Mouse (Mus musculus): ENCODE data around the gene 4930595D18Rik. TPM values are rescaled to one million over a fixed set of nuclear protein-coding genes. Genes with fewer than 3 reads are reported as not detected.
A peak's percentile ranks its signal among the peaks of the same experiment; 100 is the strongest.

Gene 4930595D18Rik
- total RNA-seq, 2 experiments from 2014 or later = not detected

GRCm38 (mm10) chr12:111164310-111164751 lies 20.0 kb downstream of the 4930595D18Rik start:
- peak overlapping the region; percentile 79 for H3K27ac ChIP-seq
- intact Hi-C loops (cut with DNase I) = no loop called here
- TF ChIP-seq CTCF (IDR thresholded peaks at IDR 0.05) = no peak

GRCm38 (mm10) chr12:111162312-111163061 lies 21.8 kb downstream of the 4930595D18Rik start:
- intact Hi-C loops (cut with DNase I) = loop anchor here (2.0 kb wide), 1 partner anchor 74 kb away; no protein-coding TSS in a partner anchor
- H3K4me3 ChIP-seq = peak overlapping the region; percentile 22; the same call in 1 of the 2 replicates
- peak; percentile 43 to 57 for DNase-seq (ENCODE audit: extremely low spot score in 1 of 2, low spot score in 2 of 2)
- peak overlapping the region; percentile 86 for H3K27ac ChIP-seq
- TF ChIP-seq CTCF (IDR thresholded peaks at IDR 0.05) = no peak; the same call in 1 of the 2 replicates

More at GRCm38 (mm10) chr12:111164310-111164751, 20.0 kb downstream of the 4930595D18Rik start:
- DNase-seq (ENCODE audit: extremely low spot score in 1 of 2, low spot score in 2 of 2) = peak; percentile 83 to 90
- peak overlapping the region; percentile 44 for H3K4me3 ChIP-seq

GRCm38 (mm10) chr12:111161943-111162311 lies 22.4 kb downstream of the 4930595D18Rik start:
- intact Hi-C loops (cut with DNase I) = loop anchor here (2.0 kb wide), 1 partner anchor 73 kb away; no protein-coding TSS in a partner anchor
- no peak for DNase-seq (ENCODE audit: extremely low spot score in 1 of 2, low spot score in 2 of 2)
- no peak for TF ChIP-seq CTCF (IDR thresholded peaks at IDR 0.05)
- H3K27ac ChIP-seq = peak overlapping the region; percentile 86
- peak overlapping the region; percentile 22; the same call in 1 of the 2 replicates for H3K4me3 ChIP-seq

- H3K4me3 ChIP-seq = no peak overlapping the region
- intact Hi-C loops (cut with DNase I) = no loop called here
Measured at GRCm38 (mm10) chr12:111160871-111161270, 23.4 kb downstream of the 4930595D18Rik start.

GRCm38 (mm10) chr12:111159659-111160428 lies 24.4 kb downstream of the 4930595D18Rik start:
- Histone ChIP-seq H3K27ac (no peak overlapping the region), H3K4me3 (no peak overlapping the region)
- no peak for DNase-seq (ENCODE audit: extremely low spot score in 1 of 2, low spot score in 2 of 2)
- intact Hi-C loops (cut with DNase I) = no loop called here
- TF ChIP-seq CTCF (IDR thresholded peaks at IDR 0.05) = no peak

More at GRCm38 (mm10) chr12:111160871-111161270, 23.4 kb downstream of the 4930595D18Rik start:
- DNase-seq (ENCODE audit: extremely low spot score in 1 of 2, low spot score in 2 of 2) = no peak
- no peak for TF ChIP-seq CTCF (IDR thresholded peaks at IDR 0.05)
- H3K27ac ChIP-seq = no peak overlapping the region; the same call in 1 of the 2 replicates

GRCm38 (mm10) chr12:111155756-111156155 lies 28.5 kb downstream of the 4930595D18Rik start:
- H3K4me3 ChIP-seq = no peak overlapping the region
- no peak for TF ChIP-seq CTCF (IDR thresholded peaks at IDR 0.05)
- DNase-seq (ENCODE audit: extremely low spot score in 1 of 2, low spot score in 2 of 2) = no peak
- no peak overlapping the region for H3K27ac ChIP-seq
- intact Hi-C loops (cut with DNase I) = no loop called here

GRCm38 (mm10) chr12:111154641-111155040 lies 29.6 kb downstream of the 4930595D18Rik start:
- Histone ChIP-seq H3K4me3 (no peak overlapping the region), H3K27ac (no peak overlapping the region)
- DNase-seq (ENCODE audit: extremely low spot score in 1 of 2, low spot score in 2 of 2) = no peak
- intact Hi-C loops (cut with DNase I) = no loop called here
- TF ChIP-seq CTCF (IDR thresholded peaks at IDR 0.05) = no peak

- no peak for TF ChIP-seq CTCF (IDR thresholded peaks at IDR 0.05)
- DNase-seq (ENCODE audit: extremely low spot score in 1 of 2, low spot score in 2 of 2) = no peak
- Histone ChIP-seq H3K27ac (no peak overlapping the region), H3K4me3 (no peak overlapping the region)
- intact Hi-C loops (cut with DNase I) = no loop called here
Measured at GRCm38 (mm10) chr12:111153946-111154345, 30.3 kb downstream of the 4930595D18Rik start.

- DNase-seq (ENCODE audit: extremely low spot score in 1 of 2, low spot score in 2 of 2) = no peak
- intact Hi-C loops (cut with DNase I) = no loop called here
- H3K4me3 ChIP-seq = no peak overlapping the region
- H3K27ac ChIP-seq = no peak overlapping the region
- no peak for TF ChIP-seq CTCF (IDR thresholded peaks at IDR 0.05)
Measured at GRCm38 (mm10) chr12:111152981-111153710, 31.1 kb downstream of the 4930595D18Rik start.

- no peak for DNase-seq (ENCODE audit: extremely low spot score in 1 of 2, low spot score in 2 of 2)
- H3K27ac ChIP-seq = no peak overlapping the region
Measured at GRCm38 (mm10) chr12:111152579-111152978, 31.7 kb downstream of the 4930595D18Rik start.

GRCm38 (mm10) chr12:111151422-111152156 lies 32.7 kb downstream of the 4930595D18Rik start:
- DNase-seq (ENCODE audit: extremely low spot score in 1 of 2, low spot score in 2 of 2) = no peak
- Histone ChIP-seq H3K4me3 (no peak overlapping the region), H3K27ac (no peak overlapping the region)
- TF ChIP-seq CTCF (IDR thresholded peaks at IDR 0.05) = no peak
- intact Hi-C loops (cut with DNase I) = no loop called here

More at GRCm38 (mm10) chr12:111152579-111152978, 31.7 kb downstream of the 4930595D18Rik start:
- intact Hi-C loops (cut with DNase I) = no loop called here
- no peak for TF ChIP-seq CTCF (IDR thresholded peaks at IDR 0.05)
- H3K4me3 ChIP-seq = no peak overlapping the region
